8 mouse cellular contexts compared by ENCODE assay signal in genomic region chr4:135254770-135255169, GRCm38 (mm10). TPM values are rescaled to one million over a fixed set of nuclear protein-coding genes. Genes with fewer than 3 reads are reported as not detected.
DNase-seq lines count a peak whose midpoint lies in the region; ATAC-seq lines count a peak whose summit lies in the region.

No protein-coding gene starts in this region.

- H3K4me2 ChIP-seq in limb, embryonic 12.5 days = no peak overlapping the region

- DNase-seq in heart, adult 8-10 months (ENCODE audit: low spot score) = peak; percentile 87
- peak; percentile 68 for DNase-seq in skeletal muscle tissue, adult 2 months (ENCODE audit: low read depth, low spot score)
- no peak for DNase-seq in ovary, postnatal 36 days (ENCODE audit: low spot score)
- no peak for DNase-seq in gastrocnemius, postnatal 36 days

- no peak overlapping the region for H3K9ac ChIP-seq in limb, embryonic 12.5 days (replicated peaks)

- no peak for ATAC-seq in megakaryocyte, adult 5-6 weeks (ENCODE audit: poor library complexity, severe bottlenecking)
- ATAC-seq in limb, embryonic 12.5 days (ENCODE audit: insufficient number of reproducible peaks, insufficient read depth, low FRiP score, low TSS enrichment, low read depth) = no peak
- no peak for ATAC-seq in inflammation-experienced regulatory T-cells, adult 6 months

- peak overlapping the region; percentile 84 for H3K4me3 ChIP-seq in megakaryocyte, embryonic 14.5 days (replicated peaks)
- no peak overlapping the region for H3K4me3 ChIP-seq in limb, embryonic 12.5 days (replicated peaks)

- H3K4me1 ChIP-seq in megakaryocyte, embryonic 14.5 days = peaks cover 91% of the 10 kb centered on the region
- peaks cover 60% of the 10 kb centered on the region for H3K4me1 ChIP-seq in limb, embryonic 12.5 days (replicated peaks)

- peaks cover 58% of the 10 kb centered on the region for H3K36me3 ChIP-seq in megakaryocyte, embryonic 14.5 days (replicated peaks; ENCODE audit: low read length)
- H3K36me3 ChIP-seq in limb, embryonic 12.5 days = no peaks in the 10 kb centered on the region

- H3K9me3 ChIP-seq in megakaryocyte, embryonic 14.5 days = peaks cover 4% of the 10 kb centered on the region; the same call in 1 of the 2 replicates
- no peaks in the 10 kb centered on the region for H3K9me3 ChIP-seq in limb, embryonic 12.5 days

- WGBS in limb, embryonic 12.5 days = 53% methylated on average over 3 of the region's 3 CpGs

- intact Hi-C loops in gastrocnemius, postnatal 36 days (cut with DNase I) = no loop called here

- no peaks in the 10 kb centered on the region for H3K27me3 ChIP-seq in megakaryocyte, embryonic 14.5 days (replicated peaks)
- no peaks in the 10 kb centered on the region for H3K27me3 ChIP-seq in limb, embryonic 12.5 days

- H3K27ac ChIP-seq in limb, embryonic 12.5 days = peak overlapping the region; percentile 67

RNA-seq across cellular contexts. Expression of gene Clic4, which starts 17.8 kb away (rescaled TPM):
- polyA plus RNA-seq in megakaryocyte, embryonic 14.5 days (2012; ENCODE audit: insufficient read depth, low replicate concordance) = 19.4 and 27.6 TPM in 2 replicates
- 28.4 and 29.7 TPM in 2 replicates for total RNA-seq in megakaryocyte, adult 5-6 weeks (2015)
- total RNA-seq in megakaryocyte, adult 5-6 weeks (2017) = 32.3 and 39.2 TPM in 2 replicates
- total RNA-seq in heart, adult 8-10 months (2022) = 100 to 1,000 TPM; 236 to 258 (median 249) TPM
- polyA plus RNA-seq in limb, embryonic 12.5 days (2016; fragmentation: Nextera tagmentation; extraction: Ambion mirVana) = 191 and 199 TPM in 2 replicates
- total RNA-seq in gastrocnemius, postnatal 36 days (2021) = 10 to 100 TPM; 22.4 to 24.3 TPM
- polyA plus RNA-seq in inflammation-experienced regulatory T-cells, adult 6 months (2017; shearing (Covaris generic)) = 1 to 10 TPM; 3.9 to 7.5 (median 6.4) TPM

Comparison
In these comparisons a context has a peak if more than half of its experiments do, and no peak if none do; other contexts are left out.
1. DNase-seq: peak in heart, adult 8-10 months (single experiment) and skeletal muscle tissue, adult 2 months (single experiment); none in ovary, postnatal 36 days (single experiment) and gastrocnemius, postnatal 36 days (0 of 2).
2. RNA of gene Clic4, which starts 17.8 kb away (total RNA-seq): 236 to 258 TPM in heart, adult 8-10 months; 28.4 to 39.2 TPM in megakaryocyte, adult 5-6 weeks and 22.4 to 24.3 TPM in gastrocnemius, postnatal 36 days; every median in the first group is over 4 times any median in the second.